Mouse (Mus musculus): ENCODE data around the gene Rnf43.

GRCm38 (mm10) chr11:87745632-87746555 lies 83.4 kb downstream of the Rnf43 start:
- TF ChIP-seq POLR2A (IDR thresholded peaks at IDR 0.05; ENCODE audit: control insufficient read depth, extremely low read depth, insufficient read depth, low read length, poor library complexity) (no peak), CTCF (IDR thresholded peaks at IDR 0.05; ENCODE audit: borderline replicate concordance, control insufficient read depth, extremely low read depth, insufficient read depth, low read length, poor library complexity) (no peak)
